Mouse (Mus musculus) intestine, postnatal 0 days (tissue): ENCODE measurements around the gene Arhgap17. TPM values are rescaled to one million over a fixed set of nuclear protein-coding genes. Genes with fewer than 3 reads are reported as not detected.

Experiments
- ATAC-seq: fragments of 200-750 bp; cut with Nextera tagmentation; 2 replicates; pipeline ENCODE4 v1.8.0; 2017; ENCODE audit warnings: mild to moderate bottlenecking, moderate TSS enrichment, moderate library complexity
- H3K27ac ChIP-seq: fragments of 300-500 bp; sonication (generic); 2 replicates; pipeline ENCODE4 v1.5.1; 2014; ENCODE audit warnings: mild to moderate bottlenecking, low read depth, low read length, moderate library complexity
- H3K27me3 ChIP-seq: fragments of 300-500 bp; sonication (generic); replicated peaks from 2 replicates; pipeline ENCODE4 v1.6.1; 2014; ENCODE audit warnings: low read length, mixed read lengths; ENCODE audit not compliant: control insufficient read depth, insufficient read depth
- H3K36me3 ChIP-seq: fragments of 300-500 bp; sonication (generic); 2 replicates; pipeline ENCODE4 v1.6.1; 2014; ENCODE audit warnings: mild to moderate bottlenecking, moderate library complexity; ENCODE audit not compliant: control insufficient read depth, insufficient read depth
- H3K4me1 ChIP-seq: fragments of 300-500 bp; sonication (generic); replicated peaks from 2 replicates; pipeline ENCODE4 v1.6.1; 2014; ENCODE audit warnings: antibody characterized with exemption, low read length, mixed read lengths; ENCODE audit not compliant: control insufficient read depth, insufficient read depth
- H3K4me2 ChIP-seq: fragments of 300-500 bp; sonication (generic); replicated peaks from 2 replicates; pipeline ENCODE4 v1.6.1; 2014; ENCODE audit warnings: low read depth, mild to moderate bottlenecking, moderate library complexity
- H3K4me3 ChIP-seq: fragments of 300-500 bp; sonication (generic); 2 replicates; pipeline ENCODE4 v1.5.1; 2014; ENCODE audit warnings: low read depth, low read length
- H3K9ac ChIP-seq: fragments of 300-500 bp; sonication (generic); 2 replicates; pipeline ENCODE4 v1.6.1; 2014; ENCODE audit warnings: mild to moderate bottlenecking, low read depth, low read length
- H3K9me3 ChIP-seq: fragments of 300-500 bp; sonication (generic); 2 replicates; pipeline ENCODE4 v1.6.1; 2016; ENCODE audit warnings: mixed run types; ENCODE audit not compliant: control insufficient read depth
- CTCF ChIP-seq: sonication (generic); IDR thresholded peaks from 2 replicates; pipeline ENCODE4 v1.5.1; 2016; ENCODE audit warnings: low read depth, mild to moderate bottlenecking, control low read depth, antibody characterized with exemption, moderate library complexity
- WGBS: fragments of 180-500 bp; shearing (Covaris S2); extraction: QIAGEN DNeasy Blood & Tissue Kit; methylation state at CpG from one replicate; pipeline ENCODE4 v1.1.7; 2014; 5-methylcytosine and 5-hydroxymethylcytosine counted together
- polyA plus RNA-seq: library from polyadenylated mRNA; unstranded; fragments of >200 nt; fragmentation: Nextera tagmentation; extraction: Ambion mirVana; gene quantifications from 2 replicates; pipeline ENCODE4 v1.2.1, GENCODE M21; 2015

The Arhgap17 gene
- polyA plus RNA-seq, 1 experiment from 2014 or later = 18.0 TPM

- no peak for TF ChIP-seq CTCF
- Histone ChIP-seq H3K4me3 (no peak overlapping the region), H3K27ac (0 out of 2 replicates have a peak overlapping the region, but pooled peaks have one; percentile 7), H3K9ac (no peak overlapping the region), H3K4me2 (no peak overlapping the region), H3K4me1 (no peaks in the 10 kb centered on the region), H3K9me3 (no peaks in the 10 kb centered on the region), H3K36me3 (peaks cover 73% of the 10 kb centered on the region), H3K27me3 (no peaks in the 10 kb centered on the region)
- WGBS = 70% methylated on average over 5 of the region's 5 CpGs
- ATAC-seq = no peak
Measured at GRCm38 (mm10) chr7:123311836-123312235, 57.9 kb downstream of the Arhgap17 start.

- peak; percentile 92 for ATAC-seq
- no peak overlapping the region for H3K4me3 ChIP-seq
Measured at GRCm38 (mm10) chr7:123307887-123308558, 61.7 kb downstream of the Arhgap17 start.

GRCm38 (mm10) chr7:123307236-123307635, 62.5 kb downstream of the Arhgap17 start:
- 92% methylated on average over 8 of the region's 8 CpGs for WGBS
- no peak for TF ChIP-seq CTCF

More at GRCm38 (mm10) chr7:123307887-123308558, 61.7 kb downstream of the Arhgap17 start:
- Histone ChIP-seq H3K9ac (no peak overlapping the region), H3K27ac (peak overlapping the region; percentile 63), H3K36me3 (peaks cover 81% of the 10 kb centered on the region), H3K4me1 (no peaks in the 10 kb centered on the region), H3K27me3 (no peaks in the 10 kb centered on the region), H3K9me3 (no peaks in the 10 kb centered on the region), H3K4me2 (no peak overlapping the region)
- TF ChIP-seq CTCF = no peak
- WGBS = 60% methylated on average over 4 of the region's 4 CpGs

DNA sequence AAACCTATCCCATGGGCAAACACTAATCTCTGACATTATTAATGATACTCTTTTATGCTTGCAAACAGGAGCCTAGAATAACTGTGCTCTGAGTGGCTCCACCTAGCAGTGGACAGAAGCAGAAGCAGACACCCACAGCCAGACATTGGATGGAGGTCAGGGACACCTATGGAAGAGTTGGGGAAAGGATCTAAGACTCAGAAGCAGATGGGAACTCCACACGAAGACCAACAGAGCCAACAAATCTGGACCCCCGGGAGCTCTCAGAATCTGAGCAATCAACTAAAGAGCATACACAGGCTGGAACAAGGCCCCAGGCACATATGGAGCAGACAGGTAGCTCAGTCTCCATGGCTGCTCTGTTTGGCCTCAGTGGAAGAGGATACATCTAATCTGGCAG, 64.3 kb downstream of the Arhgap17 start:
- H3K4me1 ChIP-seq = no peaks in the 10 kb centered on the region
- H3K9me3 ChIP-seq = no peaks in the 10 kb centered on the region
- peaks cover 69% of the 10 kb centered on the region for H3K36me3 ChIP-seq
- 87% methylated on average over 2 of the region's 2 CpGs for WGBS
- ATAC-seq = no peak
- 0 out of 2 replicates have a peak, but pooled peaks have one; percentile 3 for TF ChIP-seq CTCF
- H3K27me3 ChIP-seq = no peaks in the 10 kb centered on the region
- H3K4me2 ChIP-seq = no peak overlapping the region
- no peak overlapping the region for H3K27ac ChIP-seq
- no peak overlapping the region for H3K4me3 ChIP-seq
- no peak overlapping the region for H3K9ac ChIP-seq

More at GRCm38 (mm10) chr7:123307236-123307635, 62.5 kb downstream of the Arhgap17 start:
- Histone ChIP-seq H3K4me2 (no peak overlapping the region), H3K9me3 (no peaks in the 10 kb centered on the region), H3K4me1 (no peaks in the 10 kb centered on the region), H3K36me3 (peaks cover 79% of the 10 kb centered on the region), H3K4me3 (no peak overlapping the region), H3K27me3 (no peaks in the 10 kb centered on the region), H3K27ac (no peak overlapping the region; the same call in 1 of the 2 replicates), H3K9ac (no peak overlapping the region)
- ATAC-seq = no peak

DNA sequence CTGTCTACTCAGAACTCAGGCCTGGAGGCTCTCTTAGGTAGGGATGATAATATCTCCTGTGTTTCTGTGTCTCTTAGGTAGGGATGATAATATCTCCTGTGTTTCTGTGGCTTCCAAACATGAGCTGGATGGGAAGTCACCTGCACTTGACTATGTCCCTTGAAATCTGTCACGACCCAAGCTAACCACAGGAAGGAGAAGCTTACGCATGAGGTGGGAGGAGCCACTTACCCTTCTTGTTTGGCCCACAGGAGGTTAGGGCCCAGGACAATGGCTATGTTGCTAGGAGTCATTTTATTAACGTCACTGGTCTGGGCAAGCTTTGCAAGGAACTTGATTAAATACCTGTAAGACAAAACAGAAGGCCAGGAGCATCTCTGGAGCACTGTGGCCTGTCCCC, 69.5 kb downstream of the Arhgap17 start:
- H3K9me3 ChIP-seq = no peaks in the 10 kb centered on the region
- no peak overlapping the region for H3K4me3 ChIP-seq
- 83% methylated on average over 3 of the region's 3 CpGs for WGBS
- peaks cover 74% of the 10 kb centered on the region for H3K36me3 ChIP-seq
- no peaks in the 10 kb centered on the region for H3K27me3 ChIP-seq
- no peak overlapping the region for H3K9ac ChIP-seq
- no peak for TF ChIP-seq CTCF
- no peak overlapping the region for H3K27ac ChIP-seq
- H3K4me2 ChIP-seq = no peak overlapping the region
- no peaks in the 10 kb centered on the region for H3K4me1 ChIP-seq
- no peak for ATAC-seq

DNA sequence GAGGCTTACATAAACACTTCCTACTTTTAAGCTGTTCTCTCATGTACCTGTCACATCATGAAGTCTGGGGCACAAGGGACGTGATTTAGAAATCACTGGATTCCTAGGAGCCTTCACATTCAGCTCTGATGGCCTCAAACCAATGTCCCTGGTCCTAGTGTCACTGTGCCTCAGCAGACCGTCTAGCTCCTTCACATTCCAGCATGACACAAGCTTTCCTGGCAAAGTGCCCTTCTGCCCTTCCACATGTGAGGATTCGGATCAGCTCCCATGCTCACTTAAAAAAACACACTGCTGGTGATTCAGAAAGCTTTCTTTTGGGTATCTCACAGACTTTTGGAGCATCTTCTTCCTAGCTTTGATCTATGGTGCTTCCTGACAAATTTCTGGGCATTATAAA, 71.5 kb downstream of the Arhgap17 start:
- H3K9me3 ChIP-seq = no peaks in the 10 kb centered on the region
- no peaks in the 10 kb centered on the region for H3K4me1 ChIP-seq
- no peak overlapping the region for H3K9ac ChIP-seq
- no peak for ATAC-seq
- no peaks in the 10 kb centered on the region for H3K27me3 ChIP-seq
- H3K4me2 ChIP-seq = no peak overlapping the region
- WGBS = 66% methylated on average over 3 of the region's 3 CpGs
- TF ChIP-seq CTCF = no peak
- no peak overlapping the region for H3K4me3 ChIP-seq
- H3K27ac ChIP-seq = no peak overlapping the region
- peaks cover 71% of the 10 kb centered on the region for H3K36me3 ChIP-seq
